Comparison of ENCODE assay signal across 23 mouse cellular contexts in the genomic region with DNA sequence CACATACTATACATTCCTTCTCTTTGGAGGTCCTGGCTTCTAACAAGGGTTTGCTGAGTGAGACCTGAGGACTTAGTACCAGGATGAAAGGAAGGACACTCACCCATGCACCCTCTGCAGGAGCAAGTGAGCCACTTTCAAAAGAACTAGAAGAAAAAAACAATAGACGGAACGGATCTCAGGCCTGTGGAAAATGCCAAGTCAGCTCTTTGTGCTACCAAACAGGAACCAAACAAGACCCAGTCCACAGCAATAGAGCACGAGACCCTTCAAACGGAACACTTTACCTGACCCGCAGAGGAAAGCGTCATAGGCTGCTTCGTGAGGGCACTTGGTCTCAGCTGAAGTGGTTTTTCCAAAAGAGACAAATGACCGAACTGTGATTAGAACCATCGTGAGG. TPM values are rescaled to one million over a fixed set of nuclear protein-coding genes. Genes with fewer than 3 reads are reported as not detected.
DNase-seq lines count a peak whose midpoint lies in the region; ATAC-seq and TF ChIP-seq lines count a peak whose summit lies in the region.
"Had no signal": no experiment of that assay in that cellular context is flagged by ENCODE, and none has a peak within 500 bp of the region (broad histone marks: within the 10 kb centered on the region; RNA-seq: fewer than 3 reads in every experiment).

No protein-coding gene starts in this region.

- WGBS in midbrain, embryonic 11.5 days: 92% methylated on average over 9 of the region's 9 CpGs
- whole genome bisulfite sequencing in midbrain, embryonic 15.5 days: 92% methylated on average over 9 of the region's 9 CpGs

- no peak overlapping the region for H3K4me3 ChIP-seq in midbrain, embryonic 11.5 days (ENCODE audit: low read depth, low read length)
- no peak overlapping the region for H3K4me3 ChIP-seq in midbrain, embryonic 15.5 days
- H3K4me3 ChIP-seq in ES-E14 (ENCODE audit: insufficient read depth in 1 of 2, low read depth in 1 of 2, low read length in 2 of 2, poor library complexity in 1 of 2, severe bottlenecking in 1 of 2): no peak overlapping the region
- H3K4me3 ChIP-seq: embryonic facial prominence, embryonic 10.5 days; embryonic facial prominence, embryonic 12.5 days; forebrain, embryonic 13.5 days; forebrain, embryonic 15.5 days had no signal

- no peaks in the 10 kb centered on the region for H3K36me3 ChIP-seq in midbrain, embryonic 11.5 days (ENCODE audit: control insufficient read depth, insufficient read depth, low read length)
- no peaks in the 10 kb centered on the region for H3K36me3 ChIP-seq in midbrain, embryonic 15.5 days (replicated peaks)
- peaks cover 45% of the 10 kb centered on the region for H3K36me3 ChIP-seq in ES-E14 (ENCODE audit: control insufficient read depth, insufficient read depth, low read length, poor library complexity, severe bottlenecking)
- H3K36me3 ChIP-seq: forebrain, embryonic 15.5 days had no signal

- H3K9ac ChIP-seq in midbrain, embryonic 11.5 days (ENCODE audit: low read length): no peak overlapping the region
- H3K9ac ChIP-seq in midbrain, embryonic 15.5 days: no peak overlapping the region
- no peak overlapping the region for H3K9ac ChIP-seq in ES-E14 (ENCODE audit: insufficient read depth, low read depth, low read length, poor library complexity, severe bottlenecking)
- H3K9ac ChIP-seq: embryonic facial prominence, embryonic 12.5 days; forebrain, embryonic 13.5 days; forebrain, embryonic 15.5 days; forebrain, postnatal 0 days had no signal

- no peak overlapping the region for H3K4me2 ChIP-seq in midbrain, embryonic 11.5 days
- H3K4me2 ChIP-seq in midbrain, embryonic 15.5 days: no peak overlapping the region
- H3K4me2 ChIP-seq: embryonic facial prominence, embryonic 12.5 days; forebrain, embryonic 13.5 days; forebrain, embryonic 15.5 days had no signal

- H3K9me3 ChIP-seq in midbrain, embryonic 11.5 days (ENCODE audit: control insufficient read depth, low read length): no peaks in the 10 kb centered on the region
- H3K9me3 ChIP-seq in midbrain, embryonic 15.5 days: no peaks in the 10 kb centered on the region
- H3K9me3 ChIP-seq in ES-E14 (ENCODE audit: control insufficient read depth, insufficient read depth, low read depth, low read length): no peaks in the 10 kb centered on the region
- H3K9me3 ChIP-seq: embryonic facial prominence, embryonic 10.5 days; embryonic facial prominence, embryonic 12.5 days; forebrain, embryonic 13.5 days; forebrain, embryonic 15.5 days had no signal

- in situ Hi-C loops in ES-E14 (cut with MboI; ENCODE audit: low sequenced_read_pairs in 2 of 2, unreplicated experiment in 2 of 2): no loop called here

- DNase-seq in midbrain, embryonic 11.5 days (ENCODE audit: low spot score, missing footprints): peak; percentile 41
- no peak for DNase-seq in ES-E14 (ENCODE audit: low read depth, low spot score)
- no peak for DNase-seq in kidney, postnatal 14 days
- DNase-seq in thymus, postnatal 0 days (ENCODE audit: low spot score): no peak
- DNase-seq: adrenal gland, adult 8-10 months; adrenal gland, postnatal 14 days; adrenal gland, postnatal 36 days; cerebellum, adult 11-12 months; cerebellum, adult 2 months; cerebellum, adult 9-10 months; cerebellum, postnatal 10 days; cerebellum, postnatal 25 days; forebrain, postnatal 0 days had no signal

- no peaks in the 10 kb centered on the region for H3K4me1 ChIP-seq in midbrain, embryonic 11.5 days (ENCODE audit: control insufficient read depth, insufficient read depth, low read length)
- H3K4me1 ChIP-seq in midbrain, embryonic 15.5 days: no peaks in the 10 kb centered on the region
- 0 out of 4 replicates have a peak, but pooled peaks cover 0 to 2% of the 10 kb centered on the region in 2 experiments for H3K4me1 ChIP-seq in ES-E14 (ENCODE audit: control insufficient read depth in 2 of 2, insufficient read depth in 2 of 2, low read length in 2 of 2, poor library complexity in 1 of 2)
- H3K4me1 ChIP-seq: embryonic facial prominence, embryonic 12.5 days; forebrain, embryonic 13.5 days; forebrain, embryonic 15.5 days had no signal

- no peak overlapping the region for H3K27ac ChIP-seq in midbrain, embryonic 11.5 days (ENCODE audit: low read depth, low read length)
- H3K27ac ChIP-seq in midbrain, embryonic 15.5 days: no peak overlapping the region
- H3K27ac ChIP-seq in ES-E14 (ENCODE audit: insufficient read depth, low read depth, low read length, poor library complexity, severe bottlenecking): no peak overlapping the region
- H3K27ac ChIP-seq: embryonic facial prominence, embryonic 10.5 days; embryonic facial prominence, embryonic 12.5 days; forebrain, embryonic 13.5 days; forebrain, embryonic 15.5 days had no signal

- no peaks in the 10 kb centered on the region for H3K27me3 ChIP-seq in midbrain, embryonic 11.5 days (ENCODE audit: control insufficient read depth, insufficient read depth, low read length)
- H3K27me3 ChIP-seq in midbrain, embryonic 15.5 days (replicated peaks): no peaks in the 10 kb centered on the region
- H3K27me3 ChIP-seq: embryonic facial prominence, embryonic 12.5 days; forebrain, embryonic 13.5 days; forebrain, embryonic 15.5 days had no signal

- no peak for ATAC-seq in midbrain, embryonic 11.5 days (ENCODE audit: low FRiP score)
- no peak for ATAC-seq in midbrain, embryonic 15.5 days (replicated peaks)
- peak; percentile 48 for ATAC-seq in inflammation-experienced regulatory T-cells, adult 6 months
- ATAC-seq: forebrain, embryonic 13.5 days; forebrain, embryonic 15.5 days; forebrain, postnatal 0 days had no signal

TF ChIP-seq in ES-E14, 5 proteins besides CTCF, POLR2A, EP300 and RAD21:
- TF ChIP-seq ZNF384 (IDR thresholded peaks at IDR 0.05; ENCODE audit: low read depth, low read length) (no peak), MAFK (IDR thresholded peaks at IDR 0.05; ENCODE audit: insufficient read depth, low read depth, low read length) (peak; percentile 80), HCFC1 (IDR thresholded peaks at IDR 0.05; ENCODE audit: borderline replicate concordance, insufficient read depth, low read length) (no peak), CHD2 (IDR thresholded peaks at IDR 0.05; ENCODE audit: low read depth, low read length) (no peak), ZC3H11A (IDR thresholded peaks at IDR 0.05; ENCODE audit: borderline replicate concordance, low read depth, low read length) (no peak)

RNA-seq across cellular contexts. Expression of a gene that starts 16.2 kb away (rescaled TPM):
- not detected in 2 replicates for polyA plus RNA-seq in midbrain, embryonic 11.5 days (2014; fragmentation: Nextera tagmentation; extraction: Ambion mirVana)
- not detected in 2 replicates for polyA plus RNA-seq in midbrain, embryonic 15.5 days (2015; fragmentation: Nextera tagmentation; extraction: Ambion mirVana)
- total RNA-seq in ES-E14 (2012; rRNA removed): not detected in 2 replicates
- not detected for polyA plus RNA-seq in inflammation-experienced regulatory T-cells, adult 6 months (2017; shearing (Covaris generic))
- polyA plus RNA-seq in thymus, postnatal 0 days (2015; fragmentation: Nextera tagmentation; extraction: Ambion mirVana): not detected in 2 replicates
- total RNA-seq: forebrain, postnatal 0 days; MEL had no signal
- polyA plus RNA-seq: C2C12; embryonic facial prominence, embryonic 10.5 days; forebrain, embryonic 11.5 days; forebrain, embryonic 13.5 days; forebrain, embryonic 15.5 days; forebrain, postnatal 0 days had no signal

RNA-seq across cellular contexts. Expression of a gene that starts 18.0 kb away (rescaled TPM):
- 1.1 and 1.2 TPM in 2 replicates for polyA plus RNA-seq in midbrain, embryonic 11.5 days (2014; fragmentation: Nextera tagmentation; extraction: Ambion mirVana)
- 1.6 and 2.2 TPM in 2 replicates for polyA plus RNA-seq in midbrain, embryonic 15.5 days (2015; fragmentation: Nextera tagmentation; extraction: Ambion mirVana)
- 18.7 and 35.5 TPM in 2 replicates for total RNA-seq in ES-E14 (2012; rRNA removed)
- 1 to 10 TPM in 1 of 3 experiments, under 1 TPM in 1, not detected in 1; 0.66 to 1.5 TPM for polyA plus RNA-seq in inflammation-experienced regulatory T-cells, adult 6 months (2017; shearing (Covaris generic))
- polyA plus RNA-seq in thymus, postnatal 0 days (2015; fragmentation: Nextera tagmentation; extraction: Ambion mirVana): 1.7 and 2.0 TPM in 2 replicates

RNA-seq across cellular contexts. Expression of a gene that starts 23.5 kb away (rescaled TPM):
- 542 and 583 TPM in 2 replicates for polyA plus RNA-seq in midbrain, embryonic 11.5 days (2014; fragmentation: Nextera tagmentation; extraction: Ambion mirVana)
- polyA plus RNA-seq in midbrain, embryonic 15.5 days (2015; fragmentation: Nextera tagmentation; extraction: Ambion mirVana): 325 and 344 TPM in 2 replicates
- total RNA-seq in ES-E14 (2012; rRNA removed): 414 and 519 TPM in 2 replicates
- 100 to 1,000 TPM; 221 to 332 (median 236) TPM for polyA plus RNA-seq in inflammation-experienced regulatory T-cells, adult 6 months (2017; shearing (Covaris generic))
- polyA plus RNA-seq in thymus, postnatal 0 days (2015; fragmentation: Nextera tagmentation; extraction: Ambion mirVana): 409 and 414 TPM in 2 replicates

RNA-seq across cellular contexts. Expression of a gene that starts 24.1 kb away (rescaled TPM):
- not detected in 2 replicates for polyA plus RNA-seq in midbrain, embryonic 11.5 days (2014; fragmentation: Nextera tagmentation; extraction: Ambion mirVana)
- polyA plus RNA-seq in midbrain, embryonic 15.5 days (2015; fragmentation: Nextera tagmentation; extraction: Ambion mirVana): 0.13 TPM in 1 of 2 replicates, not detected in the other
- not detected in 2 replicates for total RNA-seq in ES-E14 (2012; rRNA removed)
- under 1 TPM in 1 of 3 experiments, not detected in 2; 0.39 TPM for polyA plus RNA-seq in inflammation-experienced regulatory T-cells, adult 6 months (2017; shearing (Covaris generic))
- 0.10 and 0.26 TPM in 2 replicates for polyA plus RNA-seq in thymus, postnatal 0 days (2015; fragmentation: Nextera tagmentation; extraction: Ambion mirVana)
- total RNA-seq: adrenal gland, adult 18-20 months; adrenal gland, postnatal 14 days; adrenal gland, postnatal 36 days; MEL had no signal
- polyA plus RNA-seq: C2C12; forebrain, embryonic 13.5 days had no signal

RNA-seq across cellular contexts. Expression of a gene that starts 24.1 kb away (rescaled TPM):
- polyA plus RNA-seq in midbrain, embryonic 11.5 days (2014; fragmentation: Nextera tagmentation; extraction: Ambion mirVana): 172 and 176 TPM in 2 replicates
- polyA plus RNA-seq in midbrain, embryonic 15.5 days (2015; fragmentation: Nextera tagmentation; extraction: Ambion mirVana): 113 and 129 TPM in 2 replicates
- total RNA-seq in ES-E14 (2012; rRNA removed): 119 and 147 TPM in 2 replicates
- 100 to 1,000 TPM; 192 to 313 (median 193) TPM for polyA plus RNA-seq in inflammation-experienced regulatory T-cells, adult 6 months (2017; shearing (Covaris generic))
- 218 and 237 TPM in 2 replicates for polyA plus RNA-seq in thymus, postnatal 0 days (2015; fragmentation: Nextera tagmentation; extraction: Ambion mirVana)
